15 mouse cellular contexts compared by ENCODE assay signal in genomic region chr5:85779205-85779604, GRCm38 (mm10).
"Had no signal": no experiment of that assay in that cellular context is flagged by ENCODE, and none has a peak within 500 bp of the region (broad histone marks: within the 10 kb centered on the region; RNA-seq: fewer than 3 reads in every experiment).

No protein-coding gene starts in this region.

- H3K9ac ChIP-seq: liver, embryonic 15.5 days; neural tube, embryonic 15.5 days had no signal

- H3K4me3 ChIP-seq: layer of hippocampus, adult 2 months; left cerebral cortex, adult 2 months; limb, embryonic 10.5 days; liver, embryonic 15.5 days; neural tube, embryonic 15.5 days had no signal

- H3K9me3 ChIP-seq: limb, embryonic 10.5 days; liver, embryonic 15.5 days; neural tube, embryonic 15.5 days had no signal

- H3K27me3 ChIP-seq: liver, embryonic 15.5 days; neural tube, embryonic 15.5 days had no signal

- H3K4me2 ChIP-seq: liver, embryonic 11.5 days; liver, embryonic 15.5 days; neural tube, embryonic 15.5 days had no signal

- H3K27ac ChIP-seq: kidney, postnatal 0 days; layer of hippocampus, adult 2 months; left cerebral cortex, adult 2 months; limb, embryonic 10.5 days; liver, embryonic 15.5 days; neural tube, embryonic 15.5 days; stomach, postnatal 0 days had no signal

- ATAC-seq: lung, postnatal 0 days had no signal

- H3K4me1 ChIP-seq: limb, embryonic 10.5 days; liver, embryonic 15.5 days had no signal

- H3K36me3 ChIP-seq: limb, embryonic 10.5 days; liver, embryonic 15.5 days; neural tube, embryonic 15.5 days had no signal

- DNase-seq: kidney, adult 9 months; kidney, postnatal 4 days; lung, adult 2 months; lung, postnatal 36 days; right cerebral cortex, adult 18-20 months; thymus, postnatal 4 days had no signal
